Mouse (Mus musculus): ENCODE results near the gene Ptpn20.
A peak's percentile ranks its signal among the peaks of the same experiment; 100 is the strongest.

GRCm38 (mm10) chr14:33632790-33633372, 43.9 kb downstream of the Ptpn20 start:
- TF ChIP-seq CTCF (IDR thresholded peaks at IDR 0.05; ENCODE audit: borderline replicate concordance, insufficient read depth, low read depth, low read length): peak; percentile 45; the same call in 1 of the 2 replicates
- no peak for TF ChIP-seq POLR2A (IDR thresholded peaks at IDR 0.05; ENCODE audit: borderline replicate concordance, insufficient read depth, low read length)
